In the genomic region with DNA sequence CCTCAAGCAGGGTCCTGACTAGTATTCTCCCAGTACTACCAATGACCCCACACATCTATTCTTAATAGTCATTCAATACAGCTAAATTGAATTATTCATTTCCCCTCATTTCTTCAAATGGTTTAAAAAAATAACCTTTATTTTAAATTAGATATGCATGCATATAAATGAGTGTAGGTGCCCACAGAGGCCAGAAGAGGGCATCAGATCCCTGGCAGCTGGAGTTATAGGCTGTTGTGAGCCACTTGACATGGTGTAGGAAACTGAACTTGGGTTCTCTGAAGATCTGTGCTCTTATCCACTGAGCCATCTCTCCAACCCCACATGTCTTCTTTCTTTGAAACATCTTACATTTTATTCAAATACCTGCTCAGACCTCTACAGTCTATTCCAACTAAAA, we compare ENCODE assay signal across 22 mouse cellular contexts.
DNase-seq lines count a peak whose midpoint lies in the region; TF ChIP-seq lines count a peak whose summit lies in the region.
"Had no signal": no experiment of that assay in that cellular context is flagged by ENCODE, and none has a peak within 500 bp of the region (broad histone marks: within the 10 kb centered on the region; RNA-seq: fewer than 3 reads in every experiment).

No protein-coding gene starts in this region.

- H3K36me3 ChIP-seq in heart, embryonic 10.5 days, result no peaks in the 10 kb centered on the region
- no peaks in the 10 kb centered on the region for H3K36me3 ChIP-seq in E14TG2a.4 (ENCODE audit: insufficient read depth, low read length)
- H3K36me3 ChIP-seq: embryonic facial prominence, embryonic 13.5 days; forebrain, embryonic 12.5 days; G1E; limb, embryonic 10.5 days; liver, embryonic 13.5 days; neural tube, embryonic 15.5 days; stomach, embryonic 15.5 days had no signal

- intact Hi-C loops in left cerebral cortex, adult 2 months (cut with DNase I), result no loop called here
- intact Hi-C loops in left cerebral cortex, postnatal 25 days (cut with DNase I), result no loop called here

- H3K27me3 ChIP-seq in heart, embryonic 10.5 days (ENCODE audit: insufficient read depth, poor library complexity, severe bottlenecking), result no peaks in the 10 kb centered on the region
- H3K27me3 ChIP-seq in E14TG2a.4 (ENCODE audit: insufficient read depth, low read length), result no peaks in the 10 kb centered on the region
- H3K27me3 ChIP-seq: embryonic facial prominence, embryonic 13.5 days; forebrain, embryonic 12.5 days; liver, embryonic 13.5 days; neural tube, embryonic 15.5 days; stomach, embryonic 15.5 days had no signal

- no peaks in the 10 kb centered on the region for H3K9me3 ChIP-seq in heart, embryonic 10.5 days
- H3K9me3 ChIP-seq in E14TG2a.4 (ENCODE audit: low read length), result no peaks in the 10 kb centered on the region
- H3K9me3 ChIP-seq: embryonic facial prominence, embryonic 13.5 days; forebrain, embryonic 12.5 days; G1E; limb, embryonic 10.5 days; liver, embryonic 13.5 days; neural tube, embryonic 15.5 days; stomach, embryonic 15.5 days had no signal

- H3K4me3 ChIP-seq in heart, embryonic 10.5 days, result no peak overlapping the region
- H3K4me3 ChIP-seq in left cerebral cortex, adult 2 months, result no peak overlapping the region
- H3K4me3 ChIP-seq in E14TG2a.4 (replicated peaks; ENCODE audit: low read length), result no peak overlapping the region
- H3K4me3 ChIP-seq: embryonic facial prominence, embryonic 13.5 days; erythroblast, embryonic 14.5 days; forebrain, embryonic 12.5 days; limb, embryonic 10.5 days; liver, embryonic 13.5 days; neural tube, embryonic 15.5 days; stomach, embryonic 15.5 days had no signal

- DNase-seq in heart, embryonic 10.5 days (ENCODE audit: low spot score), result peak; percentile 24
- no peak for DNase-seq in heart, adult 9 months (ENCODE audit: low spot score in 2 of 2)
- DNase-seq in left cerebral cortex, adult 2 months (ENCODE audit: extremely low spot score in 1 of 2, low spot score in 2 of 2), result no peak
- no peak for DNase-seq in left cerebral cortex, postnatal 25 days (ENCODE audit: low spot score in 2 of 2)
- peak; percentile 31 for DNase-seq in R1 (ENCODE audit: low read depth, low spot score)
- DNase-seq in cerebellum, postnatal 36 days, result no peak
- no peak for DNase-seq in cerebellum, adult 8-10 months
- DNase-seq: adrenal gland, postnatal 25 days; cerebellum, adult 11-12 months; cerebellum, postnatal 14 days; embryo, embryonic 11 days; kidney, postnatal 4 days; liver, embryonic 13.5 days had no signal

- H3K4me1 ChIP-seq in heart, embryonic 10.5 days, result peaks cover 22% of the 10 kb centered on the region
- H3K4me1 ChIP-seq in E14TG2a.4 (replicated peaks; ENCODE audit: low read depth, low read length), result peaks cover 10% of the 10 kb centered on the region
- H3K4me1 ChIP-seq: forebrain, embryonic 12.5 days; limb, embryonic 10.5 days; neural tube, embryonic 15.5 days; stomach, embryonic 15.5 days had no signal

- TF ChIP-seq CTCF in left cerebral cortex, adult 2 months (IDR thresholded peaks at IDR 0.05), result peak; percentile 12
- TF ChIP-seq CTCF in E14TG2a.4 (conservative IDR thresholded peaks at IDR 0.05; ENCODE audit: low read length), result peak; percentile 45

- no peak overlapping the region for H3K27ac ChIP-seq in heart, embryonic 10.5 days
- no peak overlapping the region for H3K27ac ChIP-seq in left cerebral cortex, adult 2 months
- H3K27ac ChIP-seq: embryonic facial prominence, embryonic 13.5 days; forebrain, embryonic 12.5 days; limb, embryonic 10.5 days; liver, embryonic 13.5 days; macrophage; neural tube, embryonic 15.5 days; stomach, embryonic 15.5 days had no signal

Comparison
In these comparisons a context has a peak if more than half of its experiments do, and no peak if none do; other contexts are left out.
1. DNase-seq: peak in heart, embryonic 10.5 days (single experiment) and R1 (single experiment); none in heart, adult 9 months (0 of 2), left cerebral cortex, adult 2 months (0 of 2), left cerebral cortex, postnatal 25 days (0 of 2), cerebellum, postnatal 36 days (0 of 2) and cerebellum, adult 8-10 months (single experiment).